Mouse (Mus musculus): ENCODE results near the gene Nyap1.
A peak's percentile ranks its signal among the peaks of the same experiment; 100 is the strongest.
"Not testable (repeated sequence)": the region's sequence is repeated elsewhere in the genome, so short reads cannot be mapped to it uniquely, and the experiment has no call there.

The Nyap1 gene

DNA sequence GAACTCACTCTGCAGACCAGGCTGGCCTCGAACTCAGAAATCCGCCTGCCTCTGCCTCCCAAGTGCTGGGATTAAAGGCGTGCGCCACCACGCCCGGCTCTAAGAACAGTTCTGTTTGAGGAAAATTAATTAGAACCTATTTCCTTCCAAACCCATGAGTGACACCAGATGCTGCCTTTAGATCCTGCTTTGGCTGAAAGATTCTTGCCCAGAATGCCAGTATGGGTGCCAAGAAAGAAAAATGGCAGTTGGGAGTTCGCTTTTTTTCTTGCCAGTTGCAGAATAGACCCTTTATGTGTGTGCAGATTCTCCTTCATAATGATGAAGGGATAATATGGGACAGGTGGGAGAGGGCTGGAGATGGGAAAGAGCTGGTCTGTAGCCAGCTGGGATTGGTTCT, 2.8 kb upstream of the Nyap1 start:
- DNase-seq (ENCODE audit: low spot score), result no peak

DNA sequence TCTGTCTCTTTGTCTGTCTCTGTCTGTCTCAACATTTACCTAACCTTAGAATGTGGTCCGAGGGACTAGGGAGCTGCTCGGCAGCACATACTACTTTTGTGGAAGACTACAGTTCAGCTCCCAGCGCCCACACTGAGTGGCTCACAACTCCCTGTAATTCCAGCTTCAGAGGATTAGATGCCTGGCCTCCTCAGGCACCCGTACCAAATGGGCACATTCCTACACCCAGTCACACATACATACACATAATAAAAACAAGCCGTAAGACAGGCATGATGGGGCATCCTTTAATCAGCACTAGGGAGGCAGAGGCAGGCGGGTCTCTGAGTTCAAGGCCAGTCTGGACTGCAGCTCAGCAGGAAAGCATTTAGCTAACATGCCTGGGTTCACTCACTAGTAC, 1.4 kb upstream of the Nyap1 start:
- DNase-seq (ENCODE audit: low spot score), result no peak

GRCm38 (mm10) chr5:137742048-137742447, 641 bp upstream of the Nyap1 start:
- DNase-seq (ENCODE audit: low spot score), result no peak

GRCm38 (mm10) chr5:137740506-137740905, 901 bp downstream of the Nyap1 start:
- DNase-seq (ENCODE audit: low spot score), result no peak

DNA sequence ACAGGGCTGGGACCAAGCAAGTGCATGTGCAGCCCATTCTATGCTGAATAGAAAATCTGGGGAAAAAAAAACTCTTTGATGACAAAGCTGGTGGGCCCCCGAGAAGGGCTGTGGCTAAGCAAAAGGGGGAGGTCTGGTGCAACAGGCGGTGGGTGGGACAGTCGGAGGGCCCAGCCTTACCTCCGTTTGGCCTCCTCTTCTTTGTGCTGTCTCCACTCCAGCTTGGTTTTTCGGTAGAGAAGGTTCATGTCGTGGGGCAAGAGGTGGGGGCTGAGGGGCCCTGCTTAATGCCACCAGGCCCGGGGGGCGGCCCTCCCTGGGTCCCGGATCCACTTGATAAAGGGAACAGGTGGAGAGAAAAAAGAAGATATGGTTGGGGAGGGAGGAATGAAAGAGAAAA, 1.9 kb downstream of the Nyap1 start:
- no peak for DNase-seq (ENCODE audit: low spot score)

- DNase-seq (ENCODE audit: low spot score), result no peak
Measured at GRCm38 (mm10) chr5:137738516-137738915, 2.9 kb downstream of the Nyap1 start.

GRCm38 (mm10) chr5:137737400-137737940, 3.9 kb downstream of the Nyap1 start:
- DNase-seq (ENCODE audit: low spot score), result no peak

- no peak for DNase-seq (ENCODE audit: low spot score)
Measured at GRCm38 (mm10) chr5:137734289-137735061, 6.9 kb downstream of the Nyap1 start.

GRCm38 (mm10) chr5:137733638-137734288, 7.6 kb downstream of the Nyap1 start:
- no peak for DNase-seq (ENCODE audit: low spot score)

GRCm38 (mm10) chr5:137726767-137727166, 14.6 kb downstream of the Nyap1 start:
- DNase-seq (ENCODE audit: low spot score), result no peak

DNA sequence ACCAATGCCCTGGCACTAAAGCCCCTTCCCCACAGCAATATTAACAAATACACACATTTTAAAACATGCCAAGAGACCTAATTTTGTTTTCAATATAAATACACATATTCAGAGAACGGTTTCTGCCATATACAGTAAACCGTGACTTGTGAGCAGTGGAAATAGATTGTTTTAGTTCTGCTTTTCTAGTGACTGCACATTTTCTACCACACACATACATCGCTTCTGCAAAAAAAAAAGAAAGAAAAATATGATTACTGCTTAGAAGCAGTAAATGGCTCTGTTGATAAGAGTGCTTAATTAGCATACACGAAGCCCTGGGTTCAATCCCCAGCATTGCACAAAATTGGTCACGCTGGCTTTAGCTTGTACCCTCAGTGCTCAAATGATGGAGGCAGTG, 17.6 kb downstream of the Nyap1 start:
- DNase-seq (ENCODE audit: low spot score), result no peak

- DNase-seq (ENCODE audit: low spot score), result not testable (repeated sequence)
Measured at GRCm38 (mm10) chr5:137720558-137721164, 20.7 kb downstream of the Nyap1 start.

DNA sequence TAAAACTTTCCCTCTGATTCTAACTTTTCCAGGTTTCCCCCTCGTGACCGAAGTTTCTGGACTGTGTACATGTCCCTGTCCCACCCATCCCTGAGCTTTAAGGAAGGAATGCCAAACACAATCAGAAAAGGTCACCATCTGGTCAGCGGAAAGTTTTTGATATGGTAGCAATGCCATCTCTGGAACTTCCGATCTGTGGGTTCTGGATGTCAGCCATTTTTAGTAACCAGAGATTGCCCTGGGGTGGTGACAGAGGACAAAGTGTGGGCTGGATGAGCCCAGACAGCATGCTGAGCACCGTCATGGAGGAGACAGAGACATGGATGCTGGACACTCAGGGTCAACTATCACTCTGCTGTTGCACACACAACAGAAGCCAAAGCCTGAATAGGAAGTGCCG, 22.3 kb downstream of the Nyap1 start:
- no peak for DNase-seq (ENCODE audit: low spot score)

DNA sequence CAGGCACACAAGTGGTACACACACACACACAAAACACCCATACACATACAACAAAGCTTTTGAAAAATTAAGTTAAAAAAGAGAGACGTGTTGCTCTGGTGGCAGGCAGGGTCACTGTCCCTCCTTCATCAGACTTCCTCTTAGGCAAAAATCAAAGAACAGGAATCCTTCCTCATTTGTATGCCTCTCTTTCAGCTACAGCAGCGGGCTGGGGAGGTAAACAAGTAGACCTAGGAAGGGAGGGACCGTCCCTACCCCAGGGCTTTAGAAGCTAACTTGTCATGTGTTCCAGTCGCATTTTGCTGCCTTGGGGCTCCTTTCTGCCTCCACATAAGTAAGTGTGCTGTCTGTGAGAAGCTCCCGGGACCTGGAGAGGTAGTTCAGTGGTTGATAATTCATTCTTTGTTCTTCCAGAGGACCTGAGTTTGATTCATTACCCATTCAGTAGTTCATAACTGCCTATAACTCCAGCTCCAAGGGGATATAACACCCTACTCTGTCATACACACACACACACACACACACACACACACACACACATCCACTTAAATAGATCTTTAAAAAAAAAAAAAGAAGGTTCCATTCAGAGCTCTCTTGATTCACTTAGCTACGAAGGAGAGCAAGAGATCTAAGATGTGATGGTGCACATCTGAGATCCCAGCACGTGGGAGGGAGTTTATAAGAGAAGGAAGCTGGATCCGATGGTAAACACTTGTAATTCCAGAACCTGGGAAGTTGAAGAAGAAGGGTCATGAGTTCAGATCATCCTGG, 23.2 kb downstream of the Nyap1 start:
- no peak for DNase-seq (ENCODE audit: low spot score)

DNA sequence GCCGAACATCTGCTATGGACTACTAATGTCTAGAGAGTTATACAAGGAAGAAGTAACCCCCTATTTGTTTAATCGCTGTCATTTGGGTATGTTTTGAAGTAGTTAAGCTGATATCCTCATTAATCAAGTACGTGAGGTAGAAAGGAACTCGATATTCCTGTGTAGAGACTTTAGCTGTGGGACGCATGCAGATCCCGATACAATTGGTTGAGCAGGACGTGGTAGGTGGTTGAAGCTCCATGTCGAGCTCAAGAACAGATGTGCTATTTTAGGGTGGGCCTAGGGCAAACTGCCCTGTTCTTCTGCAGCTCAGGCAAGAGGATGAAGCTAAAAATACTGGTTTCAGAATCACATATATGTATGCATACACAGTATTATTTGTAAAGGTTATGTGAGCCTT, 25.7 kb downstream of the Nyap1 start:
- DNase-seq (ENCODE audit: low spot score), result no peak

DNA sequence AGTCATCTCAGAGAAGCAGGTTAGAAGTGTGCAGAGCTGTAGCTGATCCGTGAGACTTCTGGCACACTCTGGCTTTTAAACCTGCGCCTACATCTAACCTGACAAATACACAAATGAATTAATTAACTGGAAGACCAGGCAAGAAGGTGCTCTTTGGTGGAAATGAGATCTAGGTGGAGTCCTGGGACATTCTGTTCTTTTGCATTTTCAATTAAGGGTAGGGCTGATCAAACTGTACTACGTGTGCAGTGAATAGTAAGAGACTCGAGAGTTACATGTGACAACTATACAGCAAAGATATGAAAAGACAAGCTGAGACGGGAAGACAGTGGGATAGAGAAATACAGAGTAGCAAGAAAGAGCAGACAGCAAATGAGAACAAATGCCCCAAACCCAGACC, 28.0 kb downstream of the Nyap1 start:
- no peak for DNase-seq (ENCODE audit: low spot score)

DNA sequence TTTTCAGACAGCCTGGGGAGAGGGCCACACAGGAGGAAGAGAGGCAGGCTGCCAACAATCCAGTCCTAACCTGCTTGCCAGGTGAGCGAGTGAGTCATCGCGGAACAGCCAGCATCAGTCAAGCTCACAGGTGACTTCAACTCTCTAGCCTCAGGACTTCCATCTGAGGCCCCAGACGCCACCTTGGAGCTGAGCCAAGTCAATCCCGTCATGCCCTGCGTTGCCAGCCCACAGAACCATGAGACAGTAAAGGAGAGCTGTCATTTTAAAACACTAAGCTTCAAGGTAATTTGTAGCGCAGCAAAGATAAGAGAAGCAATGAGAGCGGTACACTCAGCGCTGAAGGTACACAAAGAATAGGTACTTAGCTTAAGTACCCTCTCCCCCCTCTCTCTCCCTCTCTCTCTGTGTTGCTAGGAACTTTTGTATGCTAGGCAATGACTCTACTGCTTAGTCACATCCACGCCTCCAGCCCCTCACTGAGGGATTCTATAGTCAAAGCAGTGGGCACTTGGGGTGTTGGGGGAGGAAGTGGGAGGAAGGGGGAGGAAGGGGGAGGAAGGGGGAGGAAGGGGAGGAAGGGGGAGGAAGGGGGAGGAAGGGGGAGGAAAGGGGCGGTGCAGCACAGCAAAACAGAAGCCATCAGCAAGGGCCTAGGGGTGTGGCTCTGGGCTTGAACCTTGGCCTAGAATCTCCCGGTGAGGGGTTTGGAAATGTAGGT, 34.3 kb downstream of the Nyap1 start:
- peak; percentile 27 for DNase-seq (ENCODE audit: low spot score)

DNA sequence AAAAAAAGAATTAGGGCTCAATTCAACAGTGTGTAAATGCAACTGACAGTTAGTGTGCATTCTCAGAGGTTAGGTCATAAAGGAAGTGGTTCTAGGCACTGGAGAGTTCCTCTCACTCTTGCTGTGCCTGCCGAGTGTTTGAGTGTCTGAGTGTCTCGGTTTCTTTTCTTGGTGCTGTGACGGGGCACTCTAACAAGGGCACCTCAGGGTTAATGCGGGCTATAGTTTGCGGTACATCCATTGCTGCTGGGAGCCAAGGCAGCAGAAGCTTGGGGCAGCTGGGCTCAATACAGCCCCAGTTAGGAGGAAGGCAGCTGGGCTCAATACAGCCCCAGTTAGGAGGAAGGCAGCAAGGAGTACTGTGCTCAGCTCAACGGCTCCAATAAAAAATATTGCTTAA, 36.2 kb downstream of the Nyap1 start:
- DNase-seq (ENCODE audit: low spot score), result no peak

GRCm38 (mm10) chr5:137699850-137700249, 41.6 kb downstream of the Nyap1 start:
- no peak for DNase-seq (ENCODE audit: low spot score)

DNA sequence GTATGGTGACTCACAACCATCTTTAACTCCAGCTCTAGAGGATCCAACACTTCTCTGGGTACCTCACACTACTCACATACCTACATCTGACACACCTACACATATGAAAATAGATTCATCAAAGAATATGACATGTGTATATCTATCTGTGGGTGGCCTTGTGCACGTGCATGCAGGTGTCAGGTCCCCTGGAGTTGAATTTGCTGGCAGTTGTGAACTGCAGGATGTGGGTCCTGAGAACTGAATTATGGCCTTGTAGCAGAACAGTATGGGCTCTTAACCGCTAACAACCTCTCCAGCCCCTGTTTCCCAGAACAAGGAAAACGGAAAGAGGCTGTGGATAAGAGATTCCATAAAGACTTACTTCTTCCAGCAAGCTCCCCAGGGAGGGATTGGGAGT, 42.3 kb downstream of the Nyap1 start:
- no peak for DNase-seq (ENCODE audit: low spot score)

DNA sequence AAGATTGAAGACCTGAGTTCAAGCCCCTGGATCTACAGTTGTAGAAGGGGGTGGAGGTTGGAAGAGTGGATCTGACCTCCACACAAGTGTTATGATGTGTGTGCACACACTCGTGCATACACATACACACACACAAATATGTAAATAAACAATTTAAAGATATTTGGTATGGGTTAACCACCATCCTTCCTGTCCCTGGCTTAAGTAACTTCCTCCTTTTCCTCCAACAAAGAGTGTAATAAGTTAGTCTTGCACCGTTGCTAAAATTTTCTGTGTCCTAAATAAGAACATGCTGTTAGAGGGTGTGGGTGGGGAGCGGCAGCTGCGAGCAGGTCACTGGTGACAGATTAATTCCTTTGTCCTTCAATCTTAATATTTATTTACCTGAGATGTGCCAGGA, 45.5 kb downstream of the Nyap1 start:
- no peak for DNase-seq (ENCODE audit: low spot score)

- DNase-seq (ENCODE audit: low spot score), result no peak
Measured at GRCm38 (mm10) chr5:137694796-137695195, 46.6 kb downstream of the Nyap1 start.

Measured in ovary, postnatal 10 days (tissue).